Mouse (Mus musculus): Measurements from ENCODE around the gene Eif4g2. TPM values are rescaled to one million over a fixed set of nuclear protein-coding genes. Genes with fewer than 3 reads are reported as not detected.

Gene Eif4g2
- total RNA-seq, 2 experiments from 2014 or later: 624 to 655 TPM

GRCm38 (mm10) chr7:111068181-111068580 is 14.6 kb downstream of the Eif4g2 start:
- no peak overlapping the region for H3K4me3 ChIP-seq
- intact Hi-C loops (cut with DNase I): loop anchor here (2.0 kb wide), 1 partner anchor 13 kb away; no protein-coding TSS in a partner anchor
- no peak for DNase-seq (ENCODE audit: extremely low spot score in 1 of 2, low spot score in 2 of 2)
- TF ChIP-seq CTCF (IDR thresholded peaks at IDR 0.05): no peak
- no peak overlapping the region for H3K27ac ChIP-seq

- no peak for TF ChIP-seq CTCF (IDR thresholded peaks at IDR 0.05)
- no peak for DNase-seq (ENCODE audit: extremely low spot score in 1 of 2, low spot score in 2 of 2)
- no peak overlapping the region for H3K4me3 ChIP-seq
- intact Hi-C loops (cut with DNase I): no loop called here
- H3K27ac ChIP-seq: no peak overlapping the region
Observed at GRCm38 (mm10) chr7:111062971-111063370, 19.9 kb downstream of the Eif4g2 start.

- Histone ChIP-seq H3K27ac (no peak overlapping the region), H3K4me3 (no peak overlapping the region)
- DNase-seq (ENCODE audit: extremely low spot score in 1 of 2, low spot score in 2 of 2): no peak
- TF ChIP-seq CTCF (IDR thresholded peaks at IDR 0.05): no peak
- intact Hi-C loops (cut with DNase I): no loop called here
Observed at GRCm38 (mm10) chr7:111059527-111059926, 23.3 kb downstream of the Eif4g2 start.

- DNase-seq (ENCODE audit: extremely low spot score in 1 of 2, low spot score in 2 of 2): no peak
- TF ChIP-seq CTCF (IDR thresholded peaks at IDR 0.05): no peak
- Histone ChIP-seq H3K27ac (no peak overlapping the region), H3K4me3 (no peak overlapping the region)
- intact Hi-C loops (cut with DNase I): loop anchor here (2.0 kb wide), 1 partner anchor 13 kb away; no protein-coding TSS in a partner anchor
Observed at GRCm38 (mm10) chr7:111055984-111056657, 26.7 kb downstream of the Eif4g2 start.

GRCm38 (mm10) chr7:111055221-111055620 is 27.6 kb downstream of the Eif4g2 start:
- intact Hi-C loops (cut with DNase I): loop anchor here (2.0 kb wide), 1 partner anchor 14 kb away; no protein-coding TSS in a partner anchor

GRCm38 (mm10) chr7:111049652-111050421 is 33.0 kb downstream of the Eif4g2 start:
- no peak overlapping the region for H3K4me3 ChIP-seq
- intact Hi-C loops (cut with DNase I): loop anchor here (2.0 to 5.0 kb wide), 2 partner anchors 192 to 919 kb away; no protein-coding TSS in a partner anchor
- DNase-seq (ENCODE audit: extremely low spot score in 1 of 2, low spot score in 2 of 2): peak; percentile 43 to 46
- TF ChIP-seq CTCF (IDR thresholded peaks at IDR 0.05): peak; percentile 71
- H3K27ac ChIP-seq: no peak overlapping the region

More at GRCm38 (mm10) chr7:111055221-111055620, 27.6 kb downstream of the Eif4g2 start:
- DNase-seq (ENCODE audit: extremely low spot score in 1 of 2, low spot score in 2 of 2): no peak
- no peak overlapping the region for H3K4me3 ChIP-seq
- no peak overlapping the region for H3K27ac ChIP-seq
- TF ChIP-seq CTCF (IDR thresholded peaks at IDR 0.05): no peak

- H3K4me3 ChIP-seq: no peak overlapping the region
- H3K27ac ChIP-seq: no peak overlapping the region
- no peak for DNase-seq (ENCODE audit: extremely low spot score in 1 of 2, low spot score in 2 of 2)
- TF ChIP-seq CTCF (IDR thresholded peaks at IDR 0.05): no peak
- intact Hi-C loops (cut with DNase I): loop anchor here (2.0 kb wide), 1 partner anchor 920 kb away; no protein-coding TSS in a partner anchor
Observed at GRCm38 (mm10) chr7:111048920-111049319, 33.9 kb downstream of the Eif4g2 start.

GRCm38 (mm10) chr7:111029046-111029553 is 53.7 kb downstream of the Eif4g2 start:
- Histone ChIP-seq H3K4me3 (peak overlapping the region; percentile 97), H3K27ac (peak overlapping the region; percentile 96)
- no peak for DNase-seq (ENCODE audit: extremely low spot score in 1 of 2, low spot score in 2 of 2)
- no peak for TF ChIP-seq CTCF (IDR thresholded peaks at IDR 0.05)
- intact Hi-C loops (cut with DNase I): loop anchor here (5.0 kb wide), 1 partner anchor 53 kb away; the partner anchor contains the start of gene Eif4g2

- DNase-seq (ENCODE audit: extremely low spot score in 1 of 2, low spot score in 2 of 2): peak; percentile 90 to 91
- Histone ChIP-seq H3K27ac (peak within 1 kb of the TSS; percentile 96), H3K4me3 (peak within 1 kb of the TSS; percentile 97)
- intact Hi-C loops (cut with DNase I): loop anchor here (5.0 kb wide), 1 partner anchor 54 kb away; the partner anchor contains the start of gene Eif4g2
- no peak; the same call in 1 of the 2 replicates for TF ChIP-seq CTCF (IDR thresholded peaks at IDR 0.05)
Observed at GRCm38 (mm10) chr7:111028281-111029045, 54.4 kb downstream of the Eif4g2 start, which contains the start of gene Ctr9. TSS of gene Ctr9 (plus strand) at chr7:111028951.

GRCm38 (mm10) chr7:111024912-111025311 is 57.9 kb downstream of the Eif4g2 start:
- intact Hi-C loops (cut with DNase I): loop anchor here (5.0 kb wide), 1 partner anchor 57 kb away; the partner anchor contains the start of gene Eif4g2
- no peak for DNase-seq (ENCODE audit: extremely low spot score in 1 of 2, low spot score in 2 of 2)
- Histone ChIP-seq H3K4me3 (no peak overlapping the region), H3K27ac (no peak overlapping the region)
- no peak for TF ChIP-seq CTCF (IDR thresholded peaks at IDR 0.05)

GRCm38 (mm10) chr7:111024068-111024594 is 58.7 kb downstream of the Eif4g2 start:
- Histone ChIP-seq H3K27ac (no peak overlapping the region; the same call in 1 of the 2 replicates), H3K4me3 (no peak overlapping the region)
- intact Hi-C loops (cut with DNase I): no loop called here
- TF ChIP-seq CTCF (IDR thresholded peaks at IDR 0.05): no peak
- no peak for DNase-seq (ENCODE audit: extremely low spot score in 1 of 2, low spot score in 2 of 2)

Data from left cerebral cortex, adult 2 months (tissue).